Mouse (Mus musculus) layer of hippocampus, adult 18-20 months (tissue): ENCODE results near the gene Aspdh. TPM values are rescaled to one million over a fixed set of nuclear protein-coding genes. Genes with fewer than 3 reads are reported as not detected.

Experiments used
- DNase-seq, 2 experiments: peaks; one replicate each; pipeline ENCODE4 v3.0.0; 2022; ENCODE audit warnings: low spot score in 2 of 2
- microRNA-seq, 2 experiments: library from miRNA; unstranded; fragments of <30 nt; microRNA quantifications; one replicate each; pipeline ENCODE4 v1.2.0; 2021
- total RNA-seq, 2 experiments: library from RNA; stranded (reverse); gene quantifications; 2 replicates each; pipeline ENCODE4 v1.2.3; 2021

Gene Aspdh
- total RNA-seq, 2 experiments from 2014 or later, result 13.0 TPM

DNA sequence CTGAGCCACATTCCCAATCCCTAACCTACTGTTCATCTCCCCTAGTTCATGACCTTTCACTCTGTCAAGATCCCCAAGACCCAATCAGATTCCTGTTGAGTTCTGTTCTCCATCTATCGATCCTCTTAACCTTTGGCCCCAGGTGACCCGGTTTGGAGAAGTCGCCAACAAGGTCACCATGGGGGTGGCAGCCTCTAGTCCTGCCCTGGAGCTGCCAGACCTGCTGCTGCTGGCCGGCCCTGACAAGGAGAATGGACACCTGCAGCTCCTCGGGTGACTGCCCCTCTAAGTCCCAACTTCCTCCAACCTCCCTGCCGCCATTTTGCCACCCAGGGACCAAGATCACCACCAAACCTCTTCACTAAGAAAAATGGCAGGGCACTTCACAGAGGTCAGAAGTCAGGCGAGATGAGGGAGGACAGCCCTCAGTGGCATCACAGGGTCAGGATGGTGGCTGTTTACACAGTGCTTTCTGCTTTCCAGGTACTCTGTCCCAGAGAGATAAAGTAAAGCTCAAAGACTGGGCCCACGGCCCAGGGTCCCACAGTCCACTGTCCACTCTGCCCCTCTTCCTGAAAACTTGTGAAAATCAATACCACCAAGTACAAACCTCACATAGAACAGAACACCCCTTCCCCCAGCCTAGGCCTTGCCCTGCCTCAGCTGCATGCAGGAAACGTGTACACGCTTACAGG lies 32.3 kb downstream of the Aspdh start:
- DNase-seq, result no peak

- no peak for DNase-seq
These were observed 33.7 kb downstream of the Aspdh start for GRCm38 (mm10) chr7:44498922-44499321.

GRCm38 (mm10) chr7:44500046-44500445 lies 34.9 kb downstream of the Aspdh start:
- no peak for DNase-seq

- DNase-seq, result peak; percentile 59 to 84
These were observed 36.4 kb downstream of the Aspdh start for GRCm38 (mm10) chr7:44501563-44502115.

DNA sequence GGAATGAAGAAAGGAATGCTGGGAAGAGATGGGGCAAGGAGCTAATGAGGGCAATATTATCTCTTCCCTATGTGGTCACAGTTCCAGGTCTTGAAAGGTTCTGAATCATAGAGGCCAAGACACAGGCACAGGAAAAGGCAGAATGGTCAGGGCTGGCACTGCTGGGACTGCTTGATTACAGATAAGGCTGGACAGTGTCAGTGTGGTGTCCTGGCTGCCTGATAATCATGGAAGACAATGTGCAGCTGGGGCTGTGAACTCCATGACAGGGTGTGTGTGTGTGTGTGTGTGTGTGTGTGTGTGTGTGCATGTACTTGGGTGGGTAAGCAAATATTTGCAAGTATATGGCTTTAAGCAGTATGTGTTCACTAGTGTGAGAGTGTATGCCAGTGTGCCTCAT lies 42.3 kb downstream of the Aspdh start:
- DNase-seq, result no peak

Small RNAs within 50 kb of the gene (microRNA-seq; reads per million reads assigned to microRNA genes)
- gene Mir7052, result 6.9 to 13.7 reads per million in 2 experiments

Other genes with a start within 250 kb of the Aspdh start
- not detected for gene Klk1b5, start 249.4 kb upstream of the Aspdh start, total RNA-seq
- gene Klk1, start 240.0 kb upstream of the Aspdh start, total RNA-seq, result not detected
- gene Gm36864, start 229.2 kb upstream of the Aspdh start, total RNA-seq, result not detected
- under 1 TPM; 0.62 to 0.84 TPM for gene 1700028J19Rik, start 218.7 kb upstream of the Aspdh start, total RNA-seq
- 10 to 100 TPM; 78.3 to 89.3 TPM for gene 2410002F23Rik, start 218.7 kb upstream of the Aspdh start, total RNA-seq
- not detected for gene Acp4, start 208.0 kb upstream of the Aspdh start, total RNA-seq
- gene Gm15517, start 203.9 kb upstream of the Aspdh start, total RNA-seq, result not detected
- 1 to 10 TPM; 3.3 to 3.6 TPM for gene Clec11a, start 158.5 kb upstream of the Aspdh start, total RNA-seq
- 100 to 1,000 TPM; 626 to 653 TPM for gene Shank1, start 155.1 kb upstream of the Aspdh start, total RNA-seq
- gene Syt3, start 81.3 kb upstream of the Aspdh start, total RNA-seq, result 10 to 100 TPM; 85.4 to 87.4 TPM
- 1 to 10 TPM; 2.1 to 4.5 TPM for gene 1700008O03Rik, start 79.6 kb upstream of the Aspdh start, total RNA-seq
- 100 to 1,000 TPM; 336 to 349 TPM for gene Lrrc4b, start 36.4 kb upstream of the Aspdh start, total RNA-seq
- 100 to 1,000 TPM in 1 of 2 experiments, 10 to 100 TPM in 1; 86.1 to 100 TPM for gene Josd2, start 2.6 kb downstream of the Aspdh start, total RNA-seq
- 100 to 1,000 TPM; 235 to 245 TPM for gene Emc10, start 31.1 kb downstream of the Aspdh start, total RNA-seq
- 10 to 100 TPM; 16.2 to 17.6 TPM for gene Fam71e1, start 31.2 kb downstream of the Aspdh start, total RNA-seq
- gene Mybpc2, start 59.3 kb downstream of the Aspdh start, total RNA-seq, result under 1 TPM; 0.27 to 0.28 TPM
- not detected for gene Spib, start 66.7 kb downstream of the Aspdh start, total RNA-seq
- gene Pold1, start 83.5 kb downstream of the Aspdh start, total RNA-seq, result 10 to 100 TPM in 1 of 2 experiments, 1 to 10 TPM in 1; 9.4 to 13.2 TPM
- gene Nr1h2, start 88.6 kb downstream of the Aspdh start, total RNA-seq, result 10 to 100 TPM; 64.9 to 68.5 TPM
- not detected for gene Napsa, start 107.0 kb downstream of the Aspdh start, total RNA-seq
- gene Kcnc3, start 125.3 kb downstream of the Aspdh start, total RNA-seq, result 100 to 1,000 TPM; 164 to 170 TPM
- gene Myh14, start 205.5 kb downstream of the Aspdh start, total RNA-seq, result 10 to 100 TPM; 31.4 to 33.4 TPM
- not detected for gene Izumo2, start 243.4 kb downstream of the Aspdh start, total RNA-seq